Mouse (Mus musculus): Measurements from ENCODE around the gene Cdh8. TPM values are rescaled to one million over a fixed set of nuclear protein-coding genes. Genes with fewer than 3 reads are reported as not detected.

The Cdh8 gene
- polyA plus RNA-seq, 1 experiment = 0.06 TPM

DNA sequence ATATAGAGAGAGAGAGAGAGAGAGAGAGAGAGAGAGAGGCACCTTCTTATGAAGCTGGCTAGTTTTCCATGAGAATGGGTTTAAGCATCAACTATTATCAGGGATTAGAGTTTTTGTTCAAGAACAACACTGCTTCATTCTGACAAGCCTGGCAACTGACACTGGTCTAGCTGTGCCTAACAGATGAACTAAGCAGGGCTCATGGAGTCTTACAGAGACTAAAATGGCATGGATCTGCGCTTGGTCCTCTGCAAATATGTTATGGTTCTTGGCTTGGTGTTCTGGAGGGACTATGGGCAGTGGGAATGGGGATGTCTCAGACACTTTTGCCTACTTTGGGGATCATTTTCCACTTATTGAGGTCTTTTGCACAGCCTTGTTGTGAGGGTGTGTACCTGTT lies 63.0 kb downstream of the Cdh8 start:
- no peak for DNase-seq
- H3K4me3 ChIP-seq (ENCODE audit: insufficient read depth, low read depth, low read length) = no peak overlapping the region
- 70% methylated on average over 1 of the region's 1 CpGs for WGBS
- no peak overlapping the region for H3K27ac ChIP-seq (ENCODE audit: insufficient read depth, low read depth, low read length)
- TF ChIP-seq POLR2A (IDR thresholded peaks at IDR 0.05; ENCODE audit: low read depth, low read length) (no peak), CTCF (conservative IDR thresholded peaks at IDR 0.05; ENCODE audit: insufficient read depth, insufficient read length, low read depth, low read length) (no peak)
- H3K36me3 ChIP-seq (ENCODE audit: control insufficient read depth, insufficient read depth, low read length) = no peaks in the 10 kb centered on the region
- H3K4me1 ChIP-seq (ENCODE audit: control insufficient read depth, insufficient read depth, low read length) = no peaks in the 10 kb centered on the region
- no peaks in the 10 kb centered on the region for H3K27me3 ChIP-seq (replicated peaks; ENCODE audit: control insufficient read depth, insufficient read depth, low read length)

DNA sequence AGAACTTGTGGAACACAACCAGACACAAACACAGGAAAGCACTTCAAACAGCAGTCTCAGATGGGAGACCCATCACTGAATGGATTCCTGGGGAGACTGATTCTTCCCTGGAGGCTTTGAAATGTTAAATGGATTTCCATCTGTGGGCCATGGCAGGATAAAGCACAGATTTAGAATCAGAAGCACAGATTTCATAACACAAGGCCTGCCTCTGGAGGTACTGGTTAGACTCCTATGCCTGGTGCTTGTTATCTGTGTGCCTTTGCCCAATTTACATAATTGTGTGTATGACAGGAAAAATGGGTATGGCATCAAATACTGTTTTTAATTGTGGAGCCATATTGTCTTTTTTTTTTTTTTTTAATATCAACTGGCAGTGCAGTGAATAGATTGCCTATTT lies 66.8 kb downstream of the Cdh8 start:
- H3K4me1 ChIP-seq (ENCODE audit: control insufficient read depth, insufficient read depth, low read length) = no peaks in the 10 kb centered on the region
- no peak overlapping the region for H3K4me3 ChIP-seq (ENCODE audit: insufficient read depth, low read depth, low read length)
- no peak overlapping the region for H3K27ac ChIP-seq (ENCODE audit: insufficient read depth, low read depth, low read length)
- no peak for DNase-seq
- H3K27me3 ChIP-seq (replicated peaks; ENCODE audit: control insufficient read depth, insufficient read depth, low read length) = no peaks in the 10 kb centered on the region
- TF ChIP-seq POLR2A (IDR thresholded peaks at IDR 0.05; ENCODE audit: low read depth, low read length) (no peak), CTCF (conservative IDR thresholded peaks at IDR 0.05; ENCODE audit: insufficient read depth, insufficient read length, low read depth, low read length) (no peak)
- H3K36me3 ChIP-seq (ENCODE audit: control insufficient read depth, insufficient read depth, low read length) = no peaks in the 10 kb centered on the region

GRCm38 (mm10) chr8:99348618-99349017 lies 67.7 kb downstream of the Cdh8 start:
- TF ChIP-seq CTCF (conservative IDR thresholded peaks at IDR 0.05; ENCODE audit: insufficient read depth, insufficient read length, low read depth, low read length) (no peak), POLR2A (IDR thresholded peaks at IDR 0.05; ENCODE audit: low read depth, low read length) (no peak)
- WGBS = 67% methylated on average over 3 of the region's 3 CpGs
- H3K4me3 ChIP-seq (ENCODE audit: insufficient read depth, low read depth, low read length) = no peak overlapping the region

GRCm38 (mm10) chr8:99339310-99339709 lies 77.0 kb downstream of the Cdh8 start:
- TF ChIP-seq POLR2A (IDR thresholded peaks at IDR 0.05; ENCODE audit: low read depth, low read length) (no peak), CTCF (conservative IDR thresholded peaks at IDR 0.05; ENCODE audit: insufficient read depth, insufficient read length, low read depth, low read length) (no peak)
- no peaks in the 10 kb centered on the region for H3K4me1 ChIP-seq (ENCODE audit: control insufficient read depth, insufficient read depth, low read length)
- no peak overlapping the region for H3K4me3 ChIP-seq (ENCODE audit: insufficient read depth, low read depth, low read length)
- 42% methylated on average over 1 of the region's 1 CpGs for WGBS
- DNase-seq = no peak
- H3K27me3 ChIP-seq (replicated peaks; ENCODE audit: control insufficient read depth, insufficient read depth, low read length) = no peaks in the 10 kb centered on the region
- no peak overlapping the region for H3K27ac ChIP-seq (ENCODE audit: insufficient read depth, low read depth, low read length)
- no peaks in the 10 kb centered on the region for H3K36me3 ChIP-seq (ENCODE audit: control insufficient read depth, insufficient read depth, low read length)

More at GRCm38 (mm10) chr8:99348618-99349017, 67.7 kb downstream of the Cdh8 start:
- no peak overlapping the region for H3K27ac ChIP-seq (ENCODE audit: insufficient read depth, low read depth, low read length)
- H3K4me1 ChIP-seq (ENCODE audit: control insufficient read depth, insufficient read depth, low read length) = no peaks in the 10 kb centered on the region
- DNase-seq = no peak
- no peaks in the 10 kb centered on the region for H3K27me3 ChIP-seq (replicated peaks; ENCODE audit: control insufficient read depth, insufficient read depth, low read length)
- H3K36me3 ChIP-seq (ENCODE audit: control insufficient read depth, insufficient read depth, low read length) = no peaks in the 10 kb centered on the region

DNA sequence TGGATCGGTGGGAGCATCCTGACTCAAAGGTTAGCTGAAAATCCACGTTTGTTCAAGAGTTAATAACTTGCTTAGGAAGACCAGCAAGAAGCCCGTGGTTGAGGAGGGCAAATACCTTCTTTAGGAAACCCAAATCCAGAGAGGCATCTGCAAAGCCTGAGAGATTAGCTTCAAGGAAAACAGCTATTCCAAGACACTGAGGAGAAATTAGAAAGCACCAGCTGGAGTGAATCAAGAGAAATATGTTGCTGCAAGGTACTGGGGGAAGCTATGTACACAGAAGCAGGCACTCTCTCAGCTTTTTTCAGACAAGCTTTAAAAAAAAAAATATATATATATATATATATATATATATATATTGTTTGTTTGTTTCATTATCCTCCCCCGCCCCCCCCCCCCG lies 88.7 kb downstream of the Cdh8 start:
- no peak for DNase-seq
- H3K4me1 ChIP-seq (ENCODE audit: control insufficient read depth, insufficient read depth, low read length) = no peaks in the 10 kb centered on the region
- H3K36me3 ChIP-seq (ENCODE audit: control insufficient read depth, insufficient read depth, low read length) = no peaks in the 10 kb centered on the region
- TF ChIP-seq POLR2A (IDR thresholded peaks at IDR 0.05; ENCODE audit: low read depth, low read length) (no peak), CTCF (conservative IDR thresholded peaks at IDR 0.05; ENCODE audit: insufficient read depth, insufficient read length, low read depth, low read length) (no peak)
- no peaks in the 10 kb centered on the region for H3K27me3 ChIP-seq (replicated peaks; ENCODE audit: control insufficient read depth, insufficient read depth, low read length)
- H3K27ac ChIP-seq (ENCODE audit: insufficient read depth, low read depth, low read length) = no peak overlapping the region
- H3K4me3 ChIP-seq (ENCODE audit: insufficient read depth, low read depth, low read length) = no peak overlapping the region
- 72% methylated on average over 5 of the region's 5 CpGs for WGBS

DNA sequence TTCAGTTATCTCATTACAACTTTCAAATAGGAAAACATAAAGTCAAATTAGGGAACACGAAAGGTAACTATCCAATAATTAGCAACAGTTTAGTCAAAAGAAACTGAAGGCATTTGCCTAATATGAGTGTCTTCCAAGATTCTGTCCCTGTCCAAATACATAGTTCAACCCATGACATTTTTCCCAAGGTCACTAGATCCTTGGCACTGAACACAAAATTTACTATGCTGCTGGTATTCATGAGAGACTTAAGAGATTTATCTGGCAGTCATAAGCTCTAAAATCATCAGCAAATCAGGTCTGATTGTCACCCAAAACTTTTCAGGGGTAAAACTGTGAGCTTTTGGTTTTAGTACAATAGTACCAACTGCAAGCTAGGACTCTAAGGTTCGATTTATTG lies 101.7 kb downstream of the Cdh8 start:
- H3K4me1 ChIP-seq (ENCODE audit: control insufficient read depth, insufficient read depth, low read length) = no peaks in the 10 kb centered on the region
- H3K36me3 ChIP-seq (ENCODE audit: control insufficient read depth, insufficient read depth, low read length) = no peaks in the 10 kb centered on the region
- H3K4me3 ChIP-seq (ENCODE audit: insufficient read depth, low read depth, low read length) = no peak overlapping the region
- H3K27me3 ChIP-seq (replicated peaks; ENCODE audit: control insufficient read depth, insufficient read depth, low read length) = no peaks in the 10 kb centered on the region
- no peak for DNase-seq
- no peak overlapping the region for H3K27ac ChIP-seq (ENCODE audit: insufficient read depth, low read depth, low read length)
- TF ChIP-seq CTCF (conservative IDR thresholded peaks at IDR 0.05; ENCODE audit: insufficient read depth, insufficient read length, low read depth, low read length) (no peak), POLR2A (IDR thresholded peaks at IDR 0.05; ENCODE audit: low read depth, low read length) (no peak)
- 73% methylated on average over 2 of the region's 2 CpGs for WGBS

GRCm38 (mm10) chr8:99304184-99304583 lies 112.1 kb downstream of the Cdh8 start:
- TF ChIP-seq CTCF (conservative IDR thresholded peaks at IDR 0.05; ENCODE audit: insufficient read depth, insufficient read length, low read depth, low read length) (no peak), POLR2A (IDR thresholded peaks at IDR 0.05; ENCODE audit: low read depth, low read length) (no peak)
- no peak for DNase-seq
- Histone ChIP-seq H3K4me1 (ENCODE audit: control insufficient read depth, insufficient read depth, low read length) (no peaks in the 10 kb centered on the region), H3K4me3 (ENCODE audit: insufficient read depth, low read depth, low read length) (no peak overlapping the region), H3K36me3 (ENCODE audit: control insufficient read depth, insufficient read depth, low read length) (no peaks in the 10 kb centered on the region), H3K27ac (ENCODE audit: insufficient read depth, low read depth, low read length) (no peak overlapping the region), H3K27me3 (replicated peaks; ENCODE audit: control insufficient read depth, insufficient read depth, low read length) (no peaks in the 10 kb centered on the region)
- 71% methylated on average over 4 of the region's 4 CpGs for WGBS

- no peak for TF ChIP-seq CTCF (conservative IDR thresholded peaks at IDR 0.05; ENCODE audit: insufficient read depth, insufficient read length, low read depth, low read length)
- TF ChIP-seq POLR2A (IDR thresholded peaks at IDR 0.05; ENCODE audit: low read depth, low read length) = no peak
- Histone ChIP-seq H3K4me1 (ENCODE audit: control insufficient read depth, insufficient read depth, low read length) (no peaks in the 10 kb centered on the region), H3K27ac (ENCODE audit: insufficient read depth, low read depth, low read length) (no peak overlapping the region), H3K27me3 (replicated peaks; ENCODE audit: control insufficient read depth, insufficient read depth, low read length) (no peaks in the 10 kb centered on the region), H3K4me3 (ENCODE audit: insufficient read depth, low read depth, low read length) (no peak overlapping the region), H3K36me3 (ENCODE audit: control insufficient read depth, insufficient read depth, low read length) (no peaks in the 10 kb centered on the region)
- WGBS = 90% methylated on average over 1 of the region's 1 CpGs
- no peak for DNase-seq
Measured at GRCm38 (mm10) chr8:99290201-99290600, 126.1 kb downstream of the Cdh8 start.

All from kidney, adult 2 months (tissue).